Mouse (Mus musculus): ENCODE data around the gene Sacm1l. TPM values are rescaled to one million over a fixed set of nuclear protein-coding genes. Genes with fewer than 3 reads are reported as not detected.
A peak's percentile ranks its signal among the peaks of the same experiment; 100 is the strongest.

Sacm1l gene
- polyA plus RNA-seq, 1 experiment from 2014 or later: 58.1 TPM

- Histone ChIP-seq H3K4me2 (ENCODE audit: low read depth, low read length) (no peak overlapping the region), H3K27ac (ENCODE audit: low read length) (peak overlapping the region; percentile 21), H3K9ac (ENCODE audit: low read length) (no peak overlapping the region), H3K4me3 (ENCODE audit: low read length) (no peak overlapping the region), H3K9me3 (ENCODE audit: control insufficient read depth, low read length) (no peaks in the 10 kb centered on the region), H3K36me3 (ENCODE audit: control insufficient read depth, insufficient read depth, low read length) (no peaks in the 10 kb centered on the region), H3K4me1 (replicated peaks; ENCODE audit: control insufficient read depth, insufficient read depth, low read length) (peaks cover 29% of the 10 kb centered on the region), H3K27me3 (ENCODE audit: control insufficient read depth, insufficient read depth, low read depth, low read length) (no peaks in the 10 kb centered on the region)
- no peak for ATAC-seq (ENCODE audit: low read depth)
- 50% methylated on average over 9 of the region's 9 CpGs for WGBS
Observed at GRCm38 (mm10) chr9:123489727-123490343, 39.7 kb upstream of the Sacm1l start.

- Histone ChIP-seq H3K4me1 (replicated peaks; ENCODE audit: control insufficient read depth, insufficient read depth, low read length) (peaks cover 35% of the 10 kb centered on the region), H3K9me3 (ENCODE audit: control insufficient read depth, low read length) (no peaks in the 10 kb centered on the region), H3K27me3 (ENCODE audit: control insufficient read depth, insufficient read depth, low read depth, low read length) (no peaks in the 10 kb centered on the region), H3K4me2 (ENCODE audit: low read depth, low read length) (no peak overlapping the region), H3K4me3 (ENCODE audit: low read length) (no peak overlapping the region), H3K9ac (ENCODE audit: low read length) (no peak overlapping the region), H3K36me3 (ENCODE audit: control insufficient read depth, insufficient read depth, low read length) (no peaks in the 10 kb centered on the region), H3K27ac (ENCODE audit: low read length) (peak overlapping the region; percentile 60)
- peak; percentile 49 for ATAC-seq (ENCODE audit: low read depth)
- WGBS: 56% methylated on average over 5 of the region's 5 CpGs
Observed at GRCm38 (mm10) chr9:123490930-123491329, 38.6 kb upstream of the Sacm1l start.

GRCm38 (mm10) chr9:123491917-123492585 lies 37.5 kb upstream of the Sacm1l start:
- ATAC-seq (ENCODE audit: low read depth): peak; percentile 67
- no peaks in the 10 kb centered on the region for H3K36me3 ChIP-seq (ENCODE audit: control insufficient read depth, insufficient read depth, low read length)
- peak overlapping the region; percentile 40; the same call in 1 of the 2 replicates for H3K9ac ChIP-seq (ENCODE audit: low read length)
- no peaks in the 10 kb centered on the region for H3K9me3 ChIP-seq (ENCODE audit: control insufficient read depth, low read length)
- WGBS: 46% methylated on average over 9 of the region's 9 CpGs
- peak overlapping the region; percentile 58 for H3K27ac ChIP-seq (ENCODE audit: low read length)
- peaks cover 45% of the 10 kb centered on the region for H3K4me1 ChIP-seq (replicated peaks; ENCODE audit: control insufficient read depth, insufficient read depth, low read length)
- H3K4me2 ChIP-seq (ENCODE audit: low read depth, low read length): no peak overlapping the region
- H3K27me3 ChIP-seq (ENCODE audit: control insufficient read depth, insufficient read depth, low read depth, low read length): no peaks in the 10 kb centered on the region
- H3K4me3 ChIP-seq (ENCODE audit: low read length): no peak overlapping the region

DNA sequence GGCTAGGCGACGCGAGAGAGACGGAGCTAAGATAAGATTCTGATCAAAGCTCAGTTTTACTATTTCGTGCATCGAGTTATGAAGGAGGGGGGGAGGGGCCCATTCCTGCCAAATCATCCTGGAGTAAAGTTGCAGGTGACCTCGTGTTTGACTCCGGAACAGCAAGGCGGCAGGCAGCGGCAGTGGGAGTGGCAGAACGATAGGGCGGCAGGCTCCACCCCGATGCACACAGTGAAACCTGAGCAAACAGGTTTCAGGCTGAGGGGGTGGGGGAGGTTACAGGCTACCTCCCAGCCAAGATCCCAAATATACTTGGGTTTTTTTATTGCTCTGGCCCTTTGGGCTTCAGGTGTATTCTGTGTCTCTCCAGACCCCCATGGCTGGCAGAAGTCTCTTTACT lies 32.9 kb upstream of the Sacm1l start:
- peak overlapping the region; percentile 39 for H3K4me2 ChIP-seq (ENCODE audit: low read depth, low read length)
- peaks cover 37% of the 10 kb centered on the region for H3K4me1 ChIP-seq (replicated peaks; ENCODE audit: control insufficient read depth, insufficient read depth, low read length)
- no peak overlapping the region for H3K9ac ChIP-seq (ENCODE audit: low read length)
- H3K4me3 ChIP-seq (ENCODE audit: low read length): no peak overlapping the region
- H3K36me3 ChIP-seq (ENCODE audit: control insufficient read depth, insufficient read depth, low read length): peaks cover 5% of the 10 kb centered on the region; the same call in 1 of the 2 replicates
- H3K27me3 ChIP-seq (ENCODE audit: control insufficient read depth, insufficient read depth, low read depth, low read length): no peaks in the 10 kb centered on the region
- WGBS: 18% methylated on average over 13 of the region's 13 CpGs
- H3K27ac ChIP-seq (ENCODE audit: low read length): no peak overlapping the region
- no peak for ATAC-seq (ENCODE audit: low read depth)
- no peaks in the 10 kb centered on the region for H3K9me3 ChIP-seq (ENCODE audit: control insufficient read depth, low read length)

DNA sequence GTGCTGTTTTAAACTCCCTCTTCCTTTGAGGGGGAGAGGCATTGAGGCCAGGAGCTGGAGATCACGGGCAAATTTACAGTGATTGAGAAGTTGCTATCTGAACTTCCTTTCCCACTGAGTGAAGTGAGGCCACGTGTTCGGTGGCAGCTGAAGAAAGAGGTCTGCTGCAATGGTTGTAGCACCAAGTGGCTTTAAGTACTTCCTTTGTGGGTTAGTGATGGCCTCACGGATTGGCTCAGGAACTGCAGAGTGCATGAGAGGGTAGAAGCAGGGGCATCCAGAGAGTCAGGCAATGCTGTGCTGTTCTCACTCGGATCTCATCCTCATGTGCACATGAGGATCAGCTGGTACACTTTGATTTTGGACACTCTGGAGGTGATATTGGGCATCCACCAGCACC lies 31.7 kb upstream of the Sacm1l start:
- Histone ChIP-seq H3K4me1 (replicated peaks; ENCODE audit: control insufficient read depth, insufficient read depth, low read length) (peaks cover 27% of the 10 kb centered on the region), H3K4me2 (ENCODE audit: low read depth, low read length) (no peak overlapping the region), H3K9me3 (ENCODE audit: control insufficient read depth, low read length) (no peaks in the 10 kb centered on the region), H3K27ac (ENCODE audit: low read length) (no peak overlapping the region), H3K9ac (ENCODE audit: low read length) (no peak overlapping the region), H3K4me3 (ENCODE audit: low read length) (no peak overlapping the region), H3K27me3 (ENCODE audit: control insufficient read depth, insufficient read depth, low read depth, low read length) (no peaks in the 10 kb centered on the region), H3K36me3 (ENCODE audit: control insufficient read depth, insufficient read depth, low read length) (peaks cover 9% of the 10 kb centered on the region)
- peak; percentile 78 for ATAC-seq (ENCODE audit: low read depth)
- 29% methylated on average over 5 of the region's 5 CpGs for WGBS

DNA sequence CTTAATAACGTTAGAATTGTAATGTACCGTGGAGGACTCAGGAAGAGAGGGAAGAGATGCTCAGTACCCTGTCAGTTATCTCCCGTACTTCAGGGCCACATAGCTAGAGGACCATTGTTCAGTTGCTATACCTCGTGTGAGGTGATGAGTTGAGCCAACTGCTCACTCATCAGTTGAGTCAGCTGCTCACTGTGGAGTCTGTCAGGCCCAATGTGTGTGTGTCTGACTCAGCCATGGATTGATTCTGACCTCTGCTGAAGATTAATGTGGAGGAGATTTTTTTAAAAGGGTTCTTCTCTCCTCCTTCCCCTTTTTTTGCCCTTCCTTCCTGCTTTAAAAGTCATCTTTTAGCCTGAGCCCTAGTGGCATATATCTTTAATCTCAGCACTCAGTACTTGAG lies 29.1 kb upstream of the Sacm1l start:
- Histone ChIP-seq H3K4me3 (ENCODE audit: low read length) (no peak overlapping the region), H3K27me3 (ENCODE audit: control insufficient read depth, insufficient read depth, low read depth, low read length) (no peaks in the 10 kb centered on the region), H3K4me2 (ENCODE audit: low read depth, low read length) (no peak overlapping the region), H3K36me3 (ENCODE audit: control insufficient read depth, insufficient read depth, low read length) (peaks cover 14% of the 10 kb centered on the region), H3K9me3 (ENCODE audit: control insufficient read depth, low read length) (no peaks in the 10 kb centered on the region), H3K4me1 (replicated peaks; ENCODE audit: control insufficient read depth, insufficient read depth, low read length) (peaks cover 39% of the 10 kb centered on the region), H3K27ac (ENCODE audit: low read length) (no peak overlapping the region), H3K9ac (ENCODE audit: low read length) (no peak overlapping the region)
- ATAC-seq (ENCODE audit: low read depth): no peak
- 76% methylated on average over 4 of the region's 4 CpGs for WGBS

- H3K4me1 ChIP-seq (replicated peaks; ENCODE audit: control insufficient read depth, insufficient read depth, low read length): peaks cover 31% of the 10 kb centered on the region
- no peak overlapping the region for H3K4me2 ChIP-seq (ENCODE audit: low read depth, low read length)
- 63% methylated on average over 5 of the region's 5 CpGs for WGBS
- no peak overlapping the region for H3K4me3 ChIP-seq (ENCODE audit: low read length)
- no peak overlapping the region for H3K9ac ChIP-seq (ENCODE audit: low read length)
- ATAC-seq (ENCODE audit: low read depth): no peak
- no peak overlapping the region; the same call in 1 of the 2 replicates for H3K27ac ChIP-seq (ENCODE audit: low read length)
- no peaks in the 10 kb centered on the region for H3K9me3 ChIP-seq (ENCODE audit: control insufficient read depth, low read length)
- H3K27me3 ChIP-seq (ENCODE audit: control insufficient read depth, insufficient read depth, low read depth, low read length): no peaks in the 10 kb centered on the region
- H3K36me3 ChIP-seq (ENCODE audit: control insufficient read depth, insufficient read depth, low read length): peaks cover 14% of the 10 kb centered on the region
Observed at GRCm38 (mm10) chr9:123503171-123503834, 26.3 kb upstream of the Sacm1l start.

- Histone ChIP-seq H3K4me3 (ENCODE audit: low read length) (no peak overlapping the region), H3K4me1 (replicated peaks; ENCODE audit: control insufficient read depth, insufficient read depth, low read length) (peaks cover 31% of the 10 kb centered on the region), H3K9me3 (ENCODE audit: control insufficient read depth, low read length) (no peaks in the 10 kb centered on the region), H3K27me3 (ENCODE audit: control insufficient read depth, insufficient read depth, low read depth, low read length) (no peaks in the 10 kb centered on the region), H3K27ac (ENCODE audit: low read length) (no peak overlapping the region), H3K4me2 (ENCODE audit: low read depth, low read length) (no peak overlapping the region), H3K9ac (ENCODE audit: low read length) (no peak overlapping the region), H3K36me3 (ENCODE audit: control insufficient read depth, insufficient read depth, low read length) (peaks cover 14% of the 10 kb centered on the region)
- 13% methylated on average over 2 of the region's 2 CpGs for WGBS
- peak; percentile 27; the same call in 1 of the 2 replicates for ATAC-seq (ENCODE audit: low read depth)
Observed at GRCm38 (mm10) chr9:123504325-123504724, 25.2 kb upstream of the Sacm1l start.

DNA sequence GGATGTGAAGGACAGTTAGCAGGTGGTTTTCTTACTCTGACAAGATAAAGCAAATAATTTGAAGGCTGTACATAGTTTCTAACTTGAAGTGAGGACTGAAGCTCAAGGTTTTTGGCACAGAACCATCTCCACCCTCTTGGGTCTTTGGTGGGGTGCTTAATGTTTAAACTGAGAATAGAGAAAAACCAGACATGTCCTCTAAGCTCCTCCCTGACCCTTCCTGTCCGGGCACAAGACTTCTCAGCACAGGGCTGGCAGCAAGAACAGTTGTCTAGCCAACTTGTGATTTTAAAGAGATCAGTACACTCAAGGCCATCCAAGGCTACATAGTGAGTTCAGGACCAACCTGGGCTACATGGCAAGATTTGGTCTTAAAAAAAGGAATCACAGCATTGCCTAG lies 24.0 kb upstream of the Sacm1l start:
- peaks cover 17% of the 10 kb centered on the region; the same call in 1 of the 2 replicates for H3K36me3 ChIP-seq (ENCODE audit: control insufficient read depth, insufficient read depth, low read length)
- H3K9ac ChIP-seq (ENCODE audit: low read length): no peak overlapping the region
- peak overlapping the region; percentile 17; the same call in 1 of the 2 replicates for H3K27ac ChIP-seq (ENCODE audit: low read length)
- no peak overlapping the region for H3K4me2 ChIP-seq (ENCODE audit: low read depth, low read length)
- WGBS: 23% methylated on average over 1 of the region's 1 CpGs
- H3K9me3 ChIP-seq (ENCODE audit: control insufficient read depth, low read length): no peaks in the 10 kb centered on the region
- peaks cover 36% of the 10 kb centered on the region for H3K4me1 ChIP-seq (replicated peaks; ENCODE audit: control insufficient read depth, insufficient read depth, low read length)
- ATAC-seq (ENCODE audit: low read depth): peak; percentile 48
- H3K27me3 ChIP-seq (ENCODE audit: control insufficient read depth, insufficient read depth, low read depth, low read length): no peaks in the 10 kb centered on the region
- H3K4me3 ChIP-seq (ENCODE audit: low read length): no peak overlapping the region

All from lung, embryonic 16.5 days (tissue).